8 mouse cellular contexts compared by ENCODE assay signal in genomic region chrX:74392535-74393443, GRCm38 (mm10). TPM values are rescaled to one million over a fixed set of nuclear protein-coding genes. Genes with fewer than 3 reads are reported as not detected.
DNase-seq lines count a peak whose midpoint lies in the region; ATAC-seq and TF ChIP-seq lines count a peak whose summit lies in the region.

Gene Fam3a (minus strand): TSS chrX:74393272.
Gene Ikbkg (plus strand): TSS chrX:74393290.

- peak; percentile 99 for ATAC-seq in Patski
- peak; percentile 100 for ATAC-seq in hindbrain, embryonic 13.5 days (ENCODE audit: low FRiP score)

- DNase-seq in Patski (ENCODE audit: low read depth, low spot score) = peak; percentile 48
- DNase-seq in cerebellum, postnatal 14 days = peak; percentile 82 to 83
- DNase-seq in frontal cortex, postnatal 14 days (ENCODE audit: low spot score in 2 of 2) = peak; percentile 70 to 73
- peak; percentile 73 for DNase-seq in left cerebral cortex, adult 11 months (ENCODE audit: low spot score)
- DNase-seq in lung, postnatal 4 days = peak; percentile 87 to 94
- peak; percentile 63 for DNase-seq in retina, postnatal 7 days (ENCODE audit: low read depth, low spot score)
- DNase-seq in urinary bladder, adult 2 months (ENCODE audit: low spot score) = peak; percentile 59

- WGBS in hindbrain, embryonic 13.5 days = 22% methylated on average over 30 of the region's 30 CpGs

- peak within 1 kb of the TSS; percentile 51 for H3K4me3 ChIP-seq in hindbrain, embryonic 13.5 days

- no peaks in the 10 kb centered on the region for H3K9me3 ChIP-seq in hindbrain, embryonic 13.5 days

- peak within 1 kb of the TSS; percentile 78 for H3K9ac ChIP-seq in hindbrain, embryonic 13.5 days

- peaks cover 7% of the 10 kb centered on the region for H3K4me1 ChIP-seq in hindbrain, embryonic 13.5 days (replicated peaks)

- H3K36me3 ChIP-seq in hindbrain, embryonic 13.5 days = no peaks in the 10 kb centered on the region

- in situ Hi-C loops in Patski (cut with MboI; ENCODE audit: low pct_unique_long_range_greater_than_20kb) = no loop called here

- peak within 1 kb of the TSS; percentile 88 for H3K27ac ChIP-seq in hindbrain, embryonic 13.5 days

- CTCF ChIA-PET in Patski (lab: Charles Lee) = interaction anchor here (1.2 to 2.1 kb wide), 3 partner anchors 10 to 144 kb away, joined by 4 to 8 read pairs (median 5); partner anchors contain the start of gene Flna

- H3K27me3 ChIP-seq in Patski = peaks cover 10% of the 10 kb centered on the region
- no peaks in the 10 kb centered on the region for H3K27me3 ChIP-seq in hindbrain, embryonic 13.5 days

- H3K4me2 ChIP-seq in hindbrain, embryonic 13.5 days = peak within 1 kb of the TSS; percentile 65

- POLR2A ChIA-PET in Patski (lab: Charles Lee) = interaction anchor here (0.6 to 1.2 kb wide), 3 partner anchors 16 to 24 kb away, joined by 3 to 4 read pairs (median 3); no protein-coding TSS in a partner anchor

- TF ChIP-seq CTCF in Patski (IDR thresholded peaks at IDR 0.05) = no peak

RNA-seq across cellular contexts. Expression of gene Fam3a, which starts in this region (rescaled TPM):
- polyA plus RNA-seq in Patski (2021) = 25.0 TPM
- 36.3 and 36.5 TPM in 2 replicates for polyA plus RNA-seq in hindbrain, embryonic 13.5 days (2015; fragmentation: Nextera tagmentation; extraction: Ambion mirVana)
- 38.3 and 40.6 TPM in 2 replicates for polyA plus RNA-seq in urinary bladder, adult 2 months (2012; rRNA removed)

RNA-seq across cellular contexts. Expression of gene Ikbkg, which starts in this region (rescaled TPM):
- 33.9 TPM for polyA plus RNA-seq in Patski (2021)
- polyA plus RNA-seq in hindbrain, embryonic 13.5 days (2015; fragmentation: Nextera tagmentation; extraction: Ambion mirVana) = 15.4 and 18.8 TPM in 2 replicates
- polyA plus RNA-seq in urinary bladder, adult 2 months (2012; rRNA removed) = 25.0 and 26.3 TPM in 2 replicates

Comparison
In these comparisons a context has a peak if more than half of its experiments do, and no peak if none do; other contexts are left out.
1. Peak in every context shown above with its lines: DNase-seq, ATAC-seq, H3K4me3 ChIP-seq and H3K27ac ChIP-seq.